12 mouse cellular contexts compared by ENCODE assay signal in genomic region chr9:102864931-102865330, GRCm38 (mm10). TPM values are rescaled to one million over a fixed set of nuclear protein-coding genes. Genes with fewer than 3 reads are reported as not detected.
DNase-seq lines count a peak whose midpoint lies in the region; ATAC-seq and TF ChIP-seq lines count a peak whose summit lies in the region.
"Had no signal": no experiment of that assay in that cellular context is flagged by ENCODE, and none has a peak within 500 bp of the region (broad histone marks: within the 10 kb centered on the region; RNA-seq: fewer than 3 reads in every experiment).

No protein-coding gene starts in this region.

- no peaks in the 10 kb centered on the region for H3K27me3 ChIP-seq in forebrain, embryonic 10.5 days (ENCODE audit: poor library complexity, severe bottlenecking)
- no peaks in the 10 kb centered on the region for H3K27me3 ChIP-seq in forebrain, embryonic 14.5 days (replicated peaks; ENCODE audit: control insufficient read depth, insufficient read depth, low read length)
- H3K27me3 ChIP-seq in kidney, embryonic 14.5 days (ENCODE audit: control insufficient read depth, insufficient read depth, low read length) = no peaks in the 10 kb centered on the region
- no peaks in the 10 kb centered on the region for H3K27me3 ChIP-seq in midbrain, embryonic 10.5 days (ENCODE audit: low read depth, poor library complexity, severe bottlenecking)
- H3K27me3 ChIP-seq in midbrain, postnatal 0 days (ENCODE audit: insufficient read depth, low read length) = no peaks in the 10 kb centered on the region
- H3K27me3 ChIP-seq in stomach, postnatal 0 days (ENCODE audit: control insufficient read depth, insufficient read depth, low read length) = no peaks in the 10 kb centered on the region
- H3K27me3 ChIP-seq: hindbrain, embryonic 15.5 days had no signal

- ATAC-seq in forebrain, embryonic 14.5 days = no peak
- no peak for ATAC-seq in kidney, embryonic 14.5 days (ENCODE audit: low FRiP score, low TSS enrichment)
- ATAC-seq in midbrain, postnatal 0 days (ENCODE audit: low FRiP score) = no peak
- ATAC-seq in stomach, postnatal 0 days (ENCODE audit: low FRiP score, low TSS enrichment) = no peak

- no peak for DNase-seq in forebrain, embryonic 10.5 days (ENCODE audit: extremely low spot score, low spot score)
- no peak for DNase-seq in forebrain, embryonic 14.5 days (ENCODE audit: low spot score)
- DNase-seq in kidney, postnatal 36 days = no peak
- DNase-seq in midbrain, embryonic 10.5 days (ENCODE audit: low spot score) = no peak
- DNase-seq in midbrain, postnatal 0 days (ENCODE audit: low spot score) = no peak
- no peak for DNase-seq in stomach, postnatal 0 days (ENCODE audit: low spot score)
- no peak for DNase-seq in spleen, adult 18-20 months
- DNase-seq: thymus, adult 2 months had no signal

- H3K9me3 ChIP-seq in forebrain, embryonic 10.5 days = no peaks in the 10 kb centered on the region
- H3K9me3 ChIP-seq in forebrain, embryonic 14.5 days (replicated peaks; ENCODE audit: control insufficient read depth, low read length) = no peaks in the 10 kb centered on the region
- no peaks in the 10 kb centered on the region for H3K9me3 ChIP-seq in kidney, embryonic 14.5 days (ENCODE audit: control insufficient read depth, low read length)
- no peaks in the 10 kb centered on the region for H3K9me3 ChIP-seq in midbrain, embryonic 10.5 days (replicated peaks)
- H3K9me3 ChIP-seq in midbrain, postnatal 0 days (ENCODE audit: low read length) = no peaks in the 10 kb centered on the region
- no peaks in the 10 kb centered on the region for H3K9me3 ChIP-seq in stomach, postnatal 0 days (ENCODE audit: control insufficient read depth, low read length)
- H3K9me3 ChIP-seq: hindbrain, embryonic 15.5 days had no signal

- peaks cover 60% of the 10 kb centered on the region for H3K36me3 ChIP-seq in forebrain, embryonic 10.5 days (replicated peaks)
- H3K36me3 ChIP-seq in forebrain, embryonic 14.5 days (ENCODE audit: control insufficient read depth, insufficient read depth, low read length) = peaks cover 19% of the 10 kb centered on the region; the same call in 1 of the 2 replicates
- peaks cover 19% of the 10 kb centered on the region for H3K36me3 ChIP-seq in kidney, embryonic 14.5 days (ENCODE audit: control insufficient read depth, insufficient read depth, low read length)
- peaks cover 46% of the 10 kb centered on the region for H3K36me3 ChIP-seq in midbrain, embryonic 10.5 days
- peaks cover 17% of the 10 kb centered on the region for H3K36me3 ChIP-seq in midbrain, postnatal 0 days (ENCODE audit: insufficient read depth, low read length)
- H3K36me3 ChIP-seq in stomach, postnatal 0 days (ENCODE audit: control insufficient read depth, insufficient read depth, low read length) = 0 out of 2 replicates have a peak, but pooled peaks cover 4% of the 10 kb centered on the region

- H3K4me3 ChIP-seq in forebrain, embryonic 10.5 days = no peak overlapping the region
- no peak overlapping the region for H3K4me3 ChIP-seq in forebrain, embryonic 14.5 days (ENCODE audit: low read depth, low read length)
- H3K4me3 ChIP-seq in kidney, embryonic 14.5 days (ENCODE audit: low read length) = no peak overlapping the region
- H3K4me3 ChIP-seq in midbrain, embryonic 10.5 days = no peak overlapping the region
- no peak overlapping the region for H3K4me3 ChIP-seq in midbrain, postnatal 0 days (ENCODE audit: low read depth, low read length)
- no peak overlapping the region for H3K4me3 ChIP-seq in stomach, postnatal 0 days (ENCODE audit: low read depth, low read length)
- H3K4me3 ChIP-seq: hindbrain, embryonic 15.5 days had no signal

- no peak overlapping the region for H3K9ac ChIP-seq in forebrain, embryonic 14.5 days (ENCODE audit: low read length)
- H3K9ac ChIP-seq in kidney, embryonic 14.5 days (ENCODE audit: low read depth, low read length) = no peak overlapping the region
- no peak overlapping the region for H3K9ac ChIP-seq in midbrain, postnatal 0 days (replicated peaks; ENCODE audit: low read length, poor library complexity, severe bottlenecking)
- no peak overlapping the region for H3K9ac ChIP-seq in stomach, postnatal 0 days (ENCODE audit: low read length)
- H3K9ac ChIP-seq: hindbrain, embryonic 15.5 days had no signal

- peak overlapping the region; percentile 66 for H3K27ac ChIP-seq in forebrain, embryonic 10.5 days
- no peak overlapping the region for H3K27ac ChIP-seq in forebrain, embryonic 14.5 days (ENCODE audit: low read depth, low read length)
- peak overlapping the region; percentile 84; the same call in 1 of the 2 replicates for H3K27ac ChIP-seq in kidney, embryonic 14.5 days (ENCODE audit: low read depth, low read length)
- peak overlapping the region; percentile 11; the same call in 1 of the 2 replicates for H3K27ac ChIP-seq in midbrain, embryonic 10.5 days (replicated peaks)
- no peak overlapping the region for H3K27ac ChIP-seq in midbrain, postnatal 0 days (ENCODE audit: low read depth, low read length)
- peak overlapping the region; percentile 75 for H3K27ac ChIP-seq in stomach, postnatal 0 days (replicated peaks)
- H3K27ac ChIP-seq: macrophage had no signal

- no peak overlapping the region for H3K4me2 ChIP-seq in forebrain, embryonic 14.5 days (ENCODE audit: low read length)
- H3K4me2 ChIP-seq in kidney, embryonic 14.5 days (replicated peaks; ENCODE audit: low read depth, low read length) = no peak overlapping the region
- no peak overlapping the region for H3K4me2 ChIP-seq in midbrain, postnatal 0 days (ENCODE audit: low read depth, low read length, poor library complexity, severe bottlenecking)
- H3K4me2 ChIP-seq in stomach, postnatal 0 days (replicated peaks; ENCODE audit: low read depth) = peak overlapping the region; percentile 12; the same call in 1 of the 2 replicates
- H3K4me2 ChIP-seq: hindbrain, embryonic 15.5 days had no signal

- peaks cover 43% of the 10 kb centered on the region for H3K4me1 ChIP-seq in forebrain, embryonic 10.5 days
- peaks cover 20% of the 10 kb centered on the region for H3K4me1 ChIP-seq in forebrain, embryonic 14.5 days (ENCODE audit: control insufficient read depth, insufficient read depth, low read length)
- peaks cover 54% of the 10 kb centered on the region for H3K4me1 ChIP-seq in kidney, embryonic 14.5 days (ENCODE audit: control insufficient read depth, insufficient read depth, low read length)
- peaks cover 24% of the 10 kb centered on the region for H3K4me1 ChIP-seq in midbrain, embryonic 10.5 days
- peaks cover 7% of the 10 kb centered on the region; the same call in 1 of the 2 replicates for H3K4me1 ChIP-seq in midbrain, postnatal 0 days (ENCODE audit: insufficient read depth, low read length)
- H3K4me1 ChIP-seq in stomach, postnatal 0 days (replicated peaks; ENCODE audit: control insufficient read depth, insufficient read depth) = peaks cover 9% of the 10 kb centered on the region; the same call in 1 of the 2 replicates

- TF ChIP-seq CTCF in midbrain, postnatal 0 days (IDR thresholded peaks at IDR 0.05) = no peak
- TF ChIP-seq CTCF in stomach, postnatal 0 days (IDR thresholded peaks at IDR 0.05; ENCODE audit: low read depth) = no peak

- TF ChIP-seq EP300 in stomach, postnatal 0 days (optimal IDR thresholded peaks at IDR 0.05) = no peak

- WGBS in forebrain, embryonic 10.5 days = 61% methylated on average over 8 of the region's 8 CpGs
- 55% methylated on average over 8 of the region's 8 CpGs for WGBS in forebrain, embryonic 14.5 days
- WGBS in kidney, embryonic 14.5 days = 34% methylated on average over 8 of the region's 8 CpGs
- WGBS in midbrain, embryonic 10.5 days = 70% methylated on average over 8 of the region's 8 CpGs
- WGBS in midbrain, postnatal 0 days = 73% methylated on average over 8 of the region's 8 CpGs
- 38% methylated on average over 8 of the region's 8 CpGs for WGBS in stomach, postnatal 0 days

RNA-seq across cellular contexts. Expression of gene Ryk, which starts 30.2 kb away (rescaled TPM):
- polyA plus RNA-seq in forebrain, embryonic 10.5 days (2016; fragmentation: Nextera tagmentation; extraction: Ambion mirVana) = 14.4 and 14.5 TPM in 2 replicates
- 16.8 and 17.5 TPM in 2 replicates for polyA plus RNA-seq in forebrain, embryonic 14.5 days (2014; fragmentation: Nextera tagmentation; extraction: Ambion mirVana)
- 29.9 and 32.7 TPM in 2 replicates for polyA plus RNA-seq in kidney, embryonic 14.5 days (2014; fragmentation: Nextera tagmentation; extraction: Ambion mirVana)
- polyA plus RNA-seq in midbrain, embryonic 10.5 days (2016; fragmentation: Nextera tagmentation; extraction: Ambion mirVana) = 12.9 and 13.7 TPM in 2 replicates
- 39.2 and 43.0 TPM in 2 replicates for total RNA-seq in midbrain, postnatal 0 days (2014; rRNA removed)
- polyA plus RNA-seq in midbrain, postnatal 0 days (2015; fragmentation: Nextera tagmentation; extraction: Ambion mirVana) = 7.9 and 9.5 TPM in 2 replicates
- 16.8 and 24.2 TPM in 2 replicates for polyA plus RNA-seq in stomach, postnatal 0 days (2015; fragmentation: Nextera tagmentation; extraction: Ambion mirVana)
- total RNA-seq: monocyte, adult 5-6 weeks had no signal

Comparison
In these comparisons a context has a peak if more than half of its experiments do, and no peak if none do; other contexts are left out.
1. H3K27ac ChIP-seq: peak in forebrain, embryonic 10.5 days (single experiment), kidney, embryonic 14.5 days (single experiment), midbrain, embryonic 10.5 days (single experiment) and stomach, postnatal 0 days (single experiment); none in forebrain, embryonic 14.5 days (single experiment) and midbrain, postnatal 0 days (single experiment).